Mouse (Mus musculus) cerebellum, adult 11-12 months (tissue): ENCODE data around the gene Rpf2.

Source experiments
- DNase-seq: peaks from one replicate; pipeline ENCODE4 v3.0.0; 2022

Gene Rpf2

DNA sequence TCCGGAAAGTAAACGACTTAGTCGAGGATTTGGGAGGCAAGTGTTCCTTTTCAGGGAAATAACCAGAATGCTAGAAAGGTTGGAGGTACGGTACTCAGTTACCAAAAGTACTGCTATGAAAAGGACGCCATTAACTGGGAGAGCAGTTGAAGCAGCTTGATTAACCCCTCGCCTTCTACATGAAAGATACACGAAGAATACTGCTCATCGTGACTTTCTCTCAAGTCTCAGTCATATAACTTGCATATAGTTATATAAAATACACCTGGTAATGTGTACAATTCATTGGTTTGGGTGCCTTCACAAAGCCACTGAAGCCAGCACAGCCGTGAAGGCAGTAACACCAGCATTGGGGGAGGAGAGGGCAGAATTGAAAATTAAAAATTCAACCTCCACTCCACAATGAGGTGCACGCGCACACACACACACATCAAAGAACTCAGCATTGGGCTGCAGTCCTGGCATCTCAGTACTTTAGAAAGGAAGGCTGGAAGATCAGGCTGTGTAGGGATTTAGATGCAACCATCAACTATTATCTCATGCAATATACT, 405 bp upstream of the Rpf2 start:
- DNase-seq, result no peak

- DNase-seq, result no peak
Measured at GRCm38 (mm10) chr10:40237826-40238225, 9.0 kb downstream of the Rpf2 start.

DNA sequence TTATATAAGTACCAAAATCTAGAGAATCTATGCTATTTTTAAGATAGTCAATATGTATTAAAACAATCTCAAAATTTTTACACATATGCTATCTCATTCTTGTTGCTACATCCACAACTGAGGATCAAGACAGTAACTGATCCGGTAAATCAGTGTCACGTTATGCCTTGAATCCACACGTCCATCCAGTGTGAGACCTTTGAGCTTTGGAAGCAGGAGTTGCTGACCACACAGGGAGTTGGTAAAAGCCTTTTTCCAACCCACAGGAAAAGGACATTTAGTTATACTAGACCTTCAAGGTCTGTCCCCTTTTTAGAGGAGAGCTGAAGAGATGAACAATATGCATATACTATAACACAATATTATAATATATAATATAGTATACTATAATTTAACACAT, 13.6 kb downstream of the Rpf2 start:
- DNase-seq, result no peak

DNA sequence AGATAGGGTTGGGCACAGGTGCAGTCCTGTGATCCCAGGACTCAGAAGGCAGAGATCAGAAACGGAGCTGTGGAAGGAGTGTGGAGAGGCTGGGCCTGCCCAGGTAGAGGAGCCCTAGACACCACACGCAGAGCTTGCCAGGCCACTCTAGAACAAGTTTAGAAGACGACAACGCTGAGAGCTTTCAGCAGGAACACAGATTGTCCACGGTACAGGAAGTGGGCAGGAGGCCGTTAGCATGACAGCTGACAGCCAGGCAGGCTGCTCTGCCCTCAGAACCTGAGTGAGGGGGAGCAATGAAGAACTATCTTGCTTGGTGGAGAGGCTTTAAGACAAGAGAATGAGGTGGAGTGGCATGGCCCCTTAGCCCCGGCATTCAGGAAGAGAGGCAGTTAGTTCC, 14.4 kb downstream of the Rpf2 start:
- DNase-seq, result no peak

- DNase-seq, result no peak
Measured at GRCm38 (mm10) chr10:40229725-40230124, 17.1 kb downstream of the Rpf2 start.

GRCm38 (mm10) chr10:40227660-40228303, 19.1 kb downstream of the Rpf2 start:
- DNase-seq, result no peak

DNA sequence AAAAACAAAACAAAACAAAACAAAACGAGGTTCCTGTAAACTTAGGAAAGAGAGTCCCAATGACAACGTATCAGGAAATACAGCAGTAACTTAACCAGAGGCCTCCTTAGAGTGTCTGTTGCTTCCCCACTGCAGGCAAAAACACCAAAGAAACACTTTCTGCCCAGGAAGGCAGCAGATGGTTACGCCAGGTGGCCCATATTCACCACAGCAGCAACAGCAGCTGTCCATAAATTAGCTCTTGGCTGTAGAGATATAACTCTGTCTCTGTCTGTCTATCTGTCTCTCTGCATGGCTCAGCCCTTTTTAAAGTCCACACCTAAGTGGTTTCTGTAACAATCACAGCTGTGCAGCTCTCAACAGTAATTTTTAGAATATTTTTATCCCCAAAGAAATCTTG, 28.0 kb downstream of the Rpf2 start:
- no peak for DNase-seq

DNA sequence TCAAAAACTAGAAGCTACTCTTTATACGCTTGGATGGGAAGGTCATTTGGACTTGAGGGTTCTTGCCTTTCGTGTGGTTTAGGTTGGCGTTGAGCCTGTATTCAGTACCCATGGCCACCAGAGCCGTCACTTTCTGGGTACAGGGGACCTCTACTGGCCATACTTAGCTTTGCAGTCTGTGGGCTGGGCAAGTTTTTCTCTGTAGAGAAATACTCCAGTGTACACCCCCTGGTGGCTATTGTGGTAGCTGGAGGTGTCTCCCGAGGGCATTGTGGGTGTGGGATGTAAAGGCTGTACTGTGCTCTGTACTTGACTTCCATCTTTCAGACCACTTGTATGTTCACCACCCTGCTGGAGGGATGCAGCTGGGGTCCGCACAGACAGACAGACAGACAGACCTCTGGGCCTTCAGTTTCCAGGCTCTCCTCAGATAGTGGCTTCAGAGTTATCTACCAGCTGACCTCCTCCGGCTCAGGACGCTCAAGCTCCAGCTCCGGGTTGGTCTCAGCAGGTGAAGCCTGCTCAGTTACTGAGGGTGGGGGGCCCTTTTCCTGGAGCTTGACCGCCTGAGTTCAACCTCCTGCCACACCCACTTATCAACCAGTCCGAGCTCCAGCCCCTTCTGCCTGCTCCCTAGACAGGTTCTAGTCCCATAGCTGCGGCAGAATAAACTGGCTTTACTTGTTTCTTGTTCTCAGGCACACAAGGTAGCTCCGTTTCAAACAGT, 34.2 kb downstream of the Rpf2 start:
- DNase-seq, result peak; percentile 79

GRCm38 (mm10) chr10:40195001-40195400, 51.8 kb downstream of the Rpf2 start:
- no peak for DNase-seq

DNA sequence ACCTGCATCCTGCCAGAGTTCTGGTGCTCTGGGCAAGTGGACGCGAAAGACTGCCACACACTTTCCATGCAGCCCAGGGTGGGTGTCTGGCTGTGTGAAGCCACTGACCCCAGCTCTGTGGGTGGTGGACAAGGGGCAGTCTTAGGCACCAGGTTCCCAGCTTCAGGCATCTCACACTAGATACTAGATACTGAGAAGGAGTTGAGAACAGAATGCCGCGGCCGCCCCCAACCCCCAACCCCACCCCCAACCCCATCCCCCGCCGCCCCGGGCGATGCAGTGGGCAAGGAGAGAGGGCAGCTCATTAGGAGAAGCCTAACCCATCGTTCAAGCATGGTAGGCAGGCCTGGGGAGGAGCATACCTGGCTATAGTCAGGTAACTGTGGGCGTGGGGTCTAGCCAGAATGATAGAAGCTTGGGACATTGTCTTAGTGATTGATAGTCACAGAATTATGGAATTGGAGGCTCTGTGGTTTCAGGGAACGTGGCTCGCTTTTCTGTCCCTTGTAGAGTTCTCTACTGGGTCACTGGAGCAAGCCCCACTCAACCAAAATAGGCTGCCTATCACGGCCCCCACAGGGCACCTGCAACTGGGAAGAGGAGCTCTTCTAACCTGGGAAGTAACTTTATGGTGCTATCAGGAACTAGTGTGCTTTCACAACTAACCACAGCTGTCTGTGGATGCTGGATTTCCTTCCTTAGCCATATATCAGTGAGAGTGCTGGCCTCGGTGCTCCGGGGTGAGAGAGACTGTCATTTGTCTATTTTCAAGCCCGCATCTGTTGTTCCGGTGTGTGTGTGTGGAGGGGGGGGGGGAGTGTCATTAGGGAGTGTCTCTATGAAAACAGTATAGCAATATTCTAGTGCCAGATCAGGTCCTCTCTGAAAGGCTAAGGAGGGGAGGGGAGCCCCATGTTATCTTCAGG, 54.6 kb downstream of the Rpf2 start:
- no peak for DNase-seq

- DNase-seq, result no peak
Measured at GRCm38 (mm10) chr10:40191338-40191979, 55.4 kb downstream of the Rpf2 start.

GRCm38 (mm10) chr10:40190871-40191270, 56.0 kb downstream of the Rpf2 start:
- DNase-seq, result no peak

- DNase-seq, result no peak
Measured at GRCm38 (mm10) chr10:40189689-40190088, 57.1 kb downstream of the Rpf2 start.

GRCm38 (mm10) chr10:40188831-40189230, 58.0 kb downstream of the Rpf2 start:
- DNase-seq, result no peak

DNA sequence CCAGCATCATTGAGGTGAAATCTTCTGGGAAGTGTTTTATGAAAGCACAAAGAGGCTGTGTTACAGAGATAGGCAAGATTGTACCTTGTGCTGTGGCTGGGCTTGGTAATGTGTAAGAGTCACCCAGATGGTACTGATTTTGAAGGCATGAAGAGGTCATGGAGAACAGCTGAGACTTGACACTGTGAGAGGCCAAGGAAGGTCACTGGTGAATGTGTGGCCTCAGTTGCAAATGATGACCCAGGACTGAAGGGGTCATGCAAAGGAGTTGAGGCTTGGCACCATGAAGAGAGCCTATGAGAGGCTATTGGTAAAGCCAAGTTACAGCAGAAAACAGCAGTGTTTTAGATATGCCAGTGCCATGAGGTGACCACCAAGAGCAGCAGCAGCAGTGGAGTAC, 60.9 kb downstream of the Rpf2 start:
- DNase-seq, result no peak

DNA sequence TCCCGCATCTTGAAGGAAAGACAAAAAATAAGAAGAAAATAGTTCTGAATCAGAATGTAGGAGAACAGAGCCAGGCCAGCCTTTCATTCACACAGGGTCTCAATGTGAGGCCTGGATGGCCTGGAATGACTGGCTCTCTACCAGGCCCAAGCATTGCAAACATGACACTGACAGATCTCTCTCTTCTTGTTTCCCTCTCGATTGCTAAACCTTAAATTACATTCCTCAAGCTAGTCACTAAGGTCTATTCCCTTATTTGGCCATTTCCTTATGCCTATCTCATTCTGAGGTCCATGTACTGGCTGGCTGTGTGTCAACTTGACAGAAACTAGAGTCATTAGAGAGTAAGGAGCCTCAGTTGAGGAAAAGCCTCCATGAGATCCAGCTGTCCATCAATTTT, 66.8 kb downstream of the Rpf2 start:
- DNase-seq, result no peak

DNA sequence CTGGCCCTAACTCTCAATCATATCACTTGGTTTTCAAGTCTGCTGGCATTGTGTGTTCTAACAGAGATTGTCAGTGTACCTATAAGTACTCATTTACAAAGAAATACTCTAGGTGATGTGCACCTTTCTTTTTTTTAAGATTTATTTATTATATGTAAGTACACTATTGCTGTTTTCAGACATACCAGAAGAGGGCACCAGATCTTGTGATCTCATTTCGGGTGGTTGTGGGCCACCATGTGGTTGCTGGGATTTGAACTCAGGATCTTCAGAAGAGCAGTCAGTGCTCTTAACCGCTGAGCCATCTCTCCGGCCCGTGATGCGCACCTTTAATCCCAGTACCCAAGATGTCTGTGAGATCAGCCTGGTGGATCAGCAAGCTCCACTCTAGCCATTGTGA, 67.7 kb downstream of the Rpf2 start:
- no peak for DNase-seq

DNA sequence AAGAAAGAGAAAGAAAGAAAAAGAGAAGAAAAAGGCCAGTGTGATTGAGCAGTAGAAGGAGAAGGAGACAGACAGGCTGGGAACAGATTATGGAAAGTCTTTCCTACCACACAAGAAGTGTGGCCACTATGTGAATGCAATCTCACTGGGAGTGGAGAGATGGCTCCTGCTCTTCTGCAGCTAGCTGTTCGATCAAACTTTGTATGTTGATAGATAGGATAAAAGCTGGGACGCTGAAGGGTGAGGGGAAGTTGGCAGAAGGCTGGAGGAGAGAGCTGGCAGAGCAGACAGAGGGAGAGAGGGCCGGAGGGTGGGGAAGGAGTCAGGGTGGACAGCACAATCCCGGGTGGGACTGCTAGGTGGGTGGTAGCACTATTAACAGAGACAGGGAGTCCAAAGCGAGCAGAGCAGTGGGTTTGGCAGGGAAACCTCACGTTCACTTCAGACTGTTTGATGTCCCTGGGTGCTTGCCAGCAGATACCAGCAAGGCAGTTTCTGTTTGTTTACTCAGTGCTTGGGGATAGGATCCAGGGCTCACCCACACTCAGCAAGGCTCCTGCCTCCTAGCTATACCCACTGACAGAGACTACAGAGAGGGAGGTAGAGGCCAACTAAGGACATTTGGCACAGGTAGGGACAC, 69.4 kb downstream of the Rpf2 start:
- DNase-seq, result no peak
